Mouse (Mus musculus) induced T-regulatory cell, adult 2 months (primary cell): ENCODE data around the gene Ksr2.

Experiments
- DNase-seq: peaks from one replicate; pipeline ENCODE4 v3.0.0-alpha.2; 2012; ENCODE audit warnings: low read depth

Ksr2 gene

DNA sequence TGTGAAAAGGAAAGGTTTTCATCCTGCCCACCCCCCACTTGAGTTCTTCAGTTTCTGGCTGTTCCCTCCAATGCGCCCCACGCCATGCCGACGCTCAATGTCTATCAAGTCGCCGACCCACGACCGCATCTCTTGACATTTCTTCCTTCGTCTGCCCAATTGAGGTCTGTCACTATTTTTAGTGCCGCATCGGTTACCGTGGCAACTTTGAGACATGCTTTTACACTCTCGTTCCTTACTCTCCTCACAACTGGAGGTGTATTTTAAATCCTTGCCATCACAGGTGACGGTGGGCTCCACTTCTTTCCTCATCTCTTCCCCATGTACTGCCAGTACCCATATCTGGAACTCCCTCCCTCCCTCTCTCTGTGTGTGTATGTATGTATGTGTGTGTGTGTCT lies 378.1 kb downstream of the Ksr2 start:
- no peak for DNase-seq

DNA sequence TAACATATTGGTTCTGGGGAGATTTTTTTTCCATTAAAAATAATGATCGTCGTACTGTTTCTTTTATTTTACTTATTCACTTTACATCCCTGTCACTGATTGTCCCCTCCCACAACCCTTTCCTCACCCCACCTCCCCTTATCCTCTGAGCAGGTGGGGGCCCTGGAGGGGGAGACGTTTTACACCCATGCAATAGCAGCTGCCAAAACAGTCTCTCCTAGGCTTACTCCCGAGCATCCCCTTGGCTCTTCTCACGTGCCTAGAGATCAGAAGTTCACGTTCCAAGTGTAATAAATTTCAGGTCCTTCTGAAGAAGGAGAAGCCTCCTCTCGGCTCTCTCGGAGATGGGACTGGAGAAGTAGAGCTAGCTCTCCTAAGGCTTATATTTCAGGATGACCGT lies 387.0 kb downstream of the Ksr2 start:
- DNase-seq, result no peak

DNA sequence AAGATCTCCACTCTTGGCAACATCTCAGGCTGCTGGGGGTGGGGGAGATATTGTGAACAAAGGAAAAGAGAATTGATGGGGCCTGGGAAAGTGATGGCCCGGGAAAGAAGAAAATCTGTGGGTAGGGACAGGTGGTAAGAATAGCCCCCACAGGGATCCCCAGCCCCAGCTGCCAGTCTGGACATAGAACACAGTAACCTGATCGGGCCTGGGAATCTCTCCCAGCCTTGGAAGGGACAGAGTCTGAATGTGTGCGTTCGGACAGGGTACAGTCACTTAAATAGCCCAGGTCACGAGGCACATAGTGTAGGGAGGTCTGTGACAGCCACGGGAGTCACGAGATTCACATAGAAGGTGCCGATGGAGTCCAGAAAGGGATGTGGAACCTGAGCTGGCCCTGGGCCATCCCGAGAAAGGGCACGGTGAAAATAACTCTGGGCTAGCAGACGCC lies 388.3 kb downstream of the Ksr2 start:
- no peak for DNase-seq

DNA sequence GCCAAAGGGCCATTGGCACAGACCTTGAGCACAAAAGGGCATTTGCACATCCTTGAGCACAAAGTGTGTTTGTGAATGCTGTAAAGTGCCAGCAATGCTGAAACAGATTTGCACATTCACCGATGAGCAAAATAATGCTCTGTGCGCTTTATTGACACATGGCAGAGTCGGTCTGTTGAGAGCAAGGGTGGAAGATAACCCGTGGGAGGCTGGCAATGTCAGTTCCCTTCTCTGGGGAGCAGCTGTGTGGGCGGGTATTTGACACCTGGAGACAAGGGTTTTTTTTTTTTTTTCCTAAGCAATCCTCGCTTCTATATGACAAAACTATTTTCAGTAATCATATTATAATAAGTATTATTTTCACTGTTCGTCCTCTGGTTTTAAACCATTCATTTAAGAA lies 389.8 kb downstream of the Ksr2 start:
- DNase-seq, result no peak

DNA sequence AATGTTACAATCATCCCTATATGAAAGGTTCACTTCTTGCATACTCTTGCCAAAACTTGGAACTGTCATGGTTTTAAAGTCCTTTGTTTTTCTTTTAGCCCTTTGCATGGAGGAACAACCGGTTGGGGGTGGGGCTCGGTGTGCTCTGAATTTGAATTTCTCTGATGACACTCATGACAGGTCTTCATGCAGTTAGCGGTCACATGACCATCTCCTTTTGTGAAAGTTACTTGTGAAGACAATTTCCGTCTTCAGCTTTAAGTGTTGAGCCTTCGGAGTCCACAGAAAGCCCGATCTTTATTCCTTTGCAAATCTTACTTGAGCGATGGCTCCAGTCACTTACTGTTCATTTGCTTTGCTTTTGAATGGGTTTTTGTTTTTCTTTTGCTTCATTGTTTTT lies 397.1 kb downstream of the Ksr2 start:
- DNase-seq, result no peak

DNA sequence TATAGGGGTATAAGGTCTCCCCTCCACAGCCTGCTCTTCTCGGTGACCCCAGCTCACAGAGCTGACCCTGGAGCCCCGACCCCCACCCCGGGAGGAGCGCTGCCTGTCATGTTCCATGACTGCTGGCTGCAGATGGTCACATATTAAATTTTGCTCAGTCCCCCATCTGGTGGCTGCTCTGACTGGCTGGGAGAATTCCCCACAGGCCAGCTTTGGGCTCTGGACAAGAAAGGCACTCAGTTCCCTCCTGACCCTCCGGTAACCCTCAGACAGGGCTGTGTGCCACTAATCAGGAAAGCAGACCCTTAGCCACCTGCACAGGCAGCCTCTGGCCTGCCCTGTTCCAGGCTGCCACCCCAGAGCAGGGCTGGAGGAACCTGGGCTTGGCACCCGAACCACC lies 405.0 kb downstream of the Ksr2 start:
- no peak for DNase-seq

DNA sequence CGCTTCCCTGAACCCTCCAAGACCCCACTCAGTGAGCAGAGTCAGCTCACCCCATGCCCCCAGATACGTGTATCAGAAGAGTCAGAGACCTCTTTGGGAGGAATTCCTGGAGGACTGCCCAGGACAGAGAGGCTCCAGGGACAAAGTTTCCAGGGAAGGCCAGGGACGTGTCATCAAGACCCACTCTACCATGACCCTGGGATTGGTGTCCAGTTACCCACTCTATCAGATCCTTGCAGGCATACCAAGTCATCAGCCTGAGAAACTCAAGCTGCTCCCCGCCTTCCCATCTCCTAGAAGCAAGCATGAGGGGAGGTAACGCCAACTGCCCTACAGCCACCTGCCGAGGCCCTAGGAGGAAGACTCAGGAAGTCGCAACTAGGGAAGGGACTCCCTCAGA lies 406.6 kb downstream of the Ksr2 start:
- no peak for DNase-seq

DNA sequence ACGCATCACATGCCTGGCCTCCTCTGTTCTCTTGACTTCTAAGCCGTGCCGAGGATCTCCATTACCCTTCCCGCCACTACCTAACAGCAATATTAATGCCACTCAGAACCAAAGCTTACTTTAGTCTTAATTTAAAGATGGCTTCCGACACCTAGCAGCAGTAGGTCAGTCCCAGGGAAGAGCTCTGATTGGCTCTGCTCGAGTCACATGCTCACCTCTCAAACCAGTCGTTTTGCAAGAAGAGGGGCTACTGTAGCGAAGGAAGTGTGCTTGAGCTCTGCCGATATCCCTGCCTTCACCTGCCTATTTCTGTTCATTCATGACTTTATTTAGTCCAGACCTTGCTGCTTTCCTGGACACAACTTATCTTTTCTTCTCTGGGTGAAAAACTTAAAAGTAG lies 410.0 kb downstream of the Ksr2 start:
- no peak for DNase-seq

DNA sequence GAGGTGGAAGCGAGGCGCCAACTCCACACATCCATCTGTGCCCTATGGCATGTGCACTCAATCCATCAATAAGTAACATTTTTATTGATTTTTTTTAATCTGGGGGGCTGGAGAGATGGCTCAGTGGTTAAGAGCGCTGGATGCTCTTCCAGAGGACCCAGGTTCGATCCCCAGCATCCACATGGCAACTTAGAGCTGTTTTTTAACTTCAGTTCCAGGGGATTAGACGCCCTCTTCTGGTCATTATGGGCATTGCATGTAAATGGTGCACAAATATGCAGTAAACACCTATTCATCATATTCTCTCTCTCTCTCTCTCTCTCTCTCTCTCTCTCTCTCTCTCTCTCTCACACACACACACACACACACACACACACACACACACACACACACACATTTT lies 410.7 kb downstream of the Ksr2 start:
- DNase-seq, result peak; percentile 42
